Mouse (Mus musculus) gastrocnemius, adult 2 months (tissue): Measurements from ENCODE around the gene Sln. TPM values are rescaled to one million over a fixed set of nuclear protein-coding genes. Genes with fewer than 3 reads are reported as not detected.

Experiments
- DNase-seq: peaks from one replicate; pipeline ENCODE4 v3.0.0; 2022
- H3K27ac ChIP-seq: fragments of 200-600 bp; 2 replicates; pipeline ENCODE4 v1.8.1; 2022; ENCODE audit warnings: mild to moderate bottlenecking
- H3K4me3 ChIP-seq: fragments of 200-600 bp; 2 replicates; pipeline ENCODE4 v1.8.1; 2022; ENCODE audit warnings: mild to moderate bottlenecking, moderate library complexity
- CTCF ChIP-seq: fragments of 200-600 bp; IDR thresholded peaks from 2 replicates; pipeline ENCODE4 v1.8.1; 2022; ENCODE audit warnings: antibody characterized with exemption, mild to moderate bottlenecking, moderate library complexity
- intact Hi-C: fragments of 180-260 bp; cut with DNase I; formaldehyde crosslinking; loops from one replicate; pipeline ENCODE4 v1.15.1; 2025
- long read RNA-seq, 2 experiments: library from polyadenylated mRNA; stranded (forward); transcript quantifications; one replicate each; pipeline ENCODE4 v2.0.0; 2021
- total RNA-seq, 2 experiments: library from RNA; stranded (reverse); gene quantifications; 2 replicates each; pipeline ENCODE4 v1.2.3; 2021

Gene Sln
- total RNA-seq: under 1 TPM; 0.50 to 0.54 TPM
- long read RNA-seq, experiment 1, partial matches to known transcripts: 0 of 2 reads
- long read RNA-seq, experiment 1, other reads (novel, unspliced or antisense): 0 of 2 reads
- long read RNA-seq, experiment 2, partial matches to known transcripts: 0 of 2 reads
- long read RNA-seq, experiment 2, other reads (novel, unspliced or antisense): 0 of 2 reads

DNA sequence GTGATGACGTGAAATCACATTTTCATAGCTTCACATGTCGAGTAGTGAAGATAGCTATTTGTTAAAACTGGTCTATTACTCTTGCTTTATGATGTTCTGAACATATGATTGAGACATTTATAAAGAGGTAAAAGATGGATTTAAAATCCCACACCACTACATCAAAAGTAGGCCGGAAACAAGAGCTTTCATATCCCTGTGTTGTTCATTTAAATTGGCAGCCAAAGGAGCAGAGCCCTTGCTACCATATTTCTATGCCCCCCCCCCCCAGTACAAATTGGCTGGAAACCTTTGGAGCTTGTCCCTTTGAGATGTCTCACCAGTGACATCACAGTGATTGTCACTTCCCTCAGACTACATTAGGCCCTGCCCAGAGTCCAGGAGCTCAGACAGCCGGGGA is at the start of gene Sln:
Gene Sln, plus strand, starts transcription at position 301 of the 400 bp plus-strand sequence.
- intact Hi-C loops: no loop called here
- no peak for DNase-seq
- Histone ChIP-seq H3K4me3 (no peak within 1 kb of the TSS), H3K27ac (no peak within 1 kb of the TSS)
- no peak for TF ChIP-seq CTCF

DNA sequence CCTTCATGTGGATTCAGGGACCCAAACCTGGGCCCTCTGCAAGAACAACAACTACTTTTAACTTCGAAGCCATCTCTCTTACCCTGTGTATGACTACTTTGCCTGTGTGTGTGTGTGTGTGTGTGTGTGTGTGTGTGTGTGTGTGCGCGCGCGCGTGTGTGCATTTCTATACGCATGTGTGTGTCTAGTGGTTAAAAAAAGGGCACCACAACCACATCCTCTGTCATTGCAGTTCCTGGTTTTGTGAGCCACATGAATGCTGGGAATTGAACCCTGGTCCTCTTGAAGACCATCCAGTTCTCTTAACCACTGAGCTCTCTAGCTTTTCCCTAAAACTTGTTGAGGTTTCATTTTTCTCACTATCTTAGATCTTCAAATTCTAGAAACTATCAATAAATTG is 47.0 kb upstream of the Sln start:
- Histone ChIP-seq H3K27ac (no peak overlapping the region), H3K4me3 (no peak overlapping the region)
- no peak for TF ChIP-seq CTCF
- no peak for DNase-seq
- intact Hi-C loops: no loop called here

DNA sequence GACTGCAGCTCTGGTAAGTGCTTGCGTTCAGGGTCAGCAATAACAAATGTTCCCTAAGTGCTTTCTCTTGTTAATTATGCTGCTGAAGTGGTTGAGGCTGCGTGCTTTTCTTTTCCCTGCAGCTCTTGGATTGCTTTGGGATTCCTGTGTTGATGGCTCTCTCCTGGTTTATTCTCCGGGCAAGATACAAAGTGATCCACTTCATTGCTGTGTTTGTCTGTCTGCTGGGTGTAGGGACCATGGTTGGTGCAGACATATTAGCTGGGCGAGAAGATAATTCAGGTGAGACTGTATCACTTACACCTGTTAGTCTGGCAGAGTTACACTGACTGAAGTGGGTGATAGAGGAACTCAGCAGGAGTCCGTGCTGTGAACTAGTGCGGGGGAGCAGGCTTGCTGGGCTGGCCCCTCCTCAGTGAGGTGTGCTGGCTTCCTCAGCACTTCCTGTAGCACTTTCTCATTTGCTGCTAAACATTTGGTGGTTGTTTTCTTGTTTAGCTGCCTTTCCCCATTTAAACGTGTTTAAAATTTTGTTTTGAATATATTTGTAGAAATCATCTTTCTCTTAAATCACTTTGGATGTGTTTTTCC is 43.4 kb upstream of the Sln start:
- Histone ChIP-seq H3K27ac (no peak overlapping the region), H3K4me3 (no peak overlapping the region)
- DNase-seq: no peak
- no peak for TF ChIP-seq CTCF
- intact Hi-C loops: no loop called here

DNA sequence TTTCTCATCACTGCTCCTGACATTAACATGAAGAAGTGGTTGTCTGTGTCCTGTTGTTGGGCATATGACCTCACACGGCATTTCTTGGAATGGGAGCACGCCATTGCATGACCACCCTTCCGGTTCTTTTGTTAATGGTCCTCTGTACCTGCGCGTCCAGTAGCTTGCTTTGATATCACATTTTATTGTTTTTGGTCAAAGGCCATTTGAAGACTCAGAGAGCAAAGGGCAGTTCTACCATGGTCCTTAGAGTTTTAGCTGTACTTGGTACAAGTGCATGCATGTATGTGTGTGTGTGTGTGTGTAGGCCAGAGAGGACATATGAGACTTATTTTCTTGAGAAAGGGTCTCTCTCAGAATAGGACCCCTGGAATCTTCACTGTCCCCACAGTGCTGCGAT is 36.5 kb upstream of the Sln start:
- intact Hi-C loops: no loop called here
- DNase-seq: no peak
- Histone ChIP-seq H3K27ac (no peak overlapping the region), H3K4me3 (no peak overlapping the region)
- no peak for TF ChIP-seq CTCF

DNA sequence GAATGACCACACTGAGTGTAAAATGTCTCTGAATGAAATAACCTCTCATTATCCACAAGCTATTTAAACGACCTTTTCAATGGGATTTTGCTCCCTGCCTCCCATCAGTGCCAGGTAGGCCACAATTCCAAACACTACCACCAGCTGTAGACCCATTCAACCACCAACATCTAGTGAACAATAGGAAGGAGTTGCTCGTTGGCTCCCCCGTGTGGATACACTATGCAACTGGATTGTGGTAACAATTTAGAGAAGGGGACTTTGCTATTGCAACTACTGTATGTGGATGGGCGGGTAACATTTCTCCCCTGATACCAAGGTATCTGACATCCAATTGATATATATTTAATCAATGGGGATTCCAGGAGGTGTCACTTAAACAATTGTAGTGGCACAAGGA is 31.2 kb upstream of the Sln start:
- peak; percentile 72 for TF ChIP-seq CTCF
- peak; percentile 36 for DNase-seq
- Histone ChIP-seq H3K4me3 (no peak overlapping the region), H3K27ac (no peak overlapping the region)
- intact Hi-C loops: no loop called here

DNA sequence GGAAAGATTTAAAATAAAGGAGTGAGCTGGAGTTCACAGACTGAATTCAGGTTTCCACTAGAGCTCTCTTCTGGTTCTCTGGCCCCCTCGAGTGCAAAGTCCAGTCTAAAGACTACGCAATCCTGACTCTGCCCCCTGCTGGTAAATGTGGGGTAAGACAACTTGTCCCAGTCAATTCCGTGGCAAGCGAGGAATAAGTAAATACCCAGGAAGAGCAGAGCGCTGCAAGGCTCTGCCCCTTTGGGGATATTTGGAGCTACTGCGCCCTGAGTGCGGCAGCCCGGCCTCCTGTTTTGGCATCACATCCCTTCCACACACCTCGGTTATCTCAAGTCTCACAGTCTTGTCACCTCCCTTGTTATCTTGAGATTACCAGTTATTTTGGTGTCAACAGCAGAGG is 24.6 kb upstream of the Sln start:
- Histone ChIP-seq H3K27ac (no peak overlapping the region), H3K4me3 (no peak overlapping the region)
- peak; percentile 66 for TF ChIP-seq CTCF
- no peak for DNase-seq
- intact Hi-C loops: no loop called here

DNA sequence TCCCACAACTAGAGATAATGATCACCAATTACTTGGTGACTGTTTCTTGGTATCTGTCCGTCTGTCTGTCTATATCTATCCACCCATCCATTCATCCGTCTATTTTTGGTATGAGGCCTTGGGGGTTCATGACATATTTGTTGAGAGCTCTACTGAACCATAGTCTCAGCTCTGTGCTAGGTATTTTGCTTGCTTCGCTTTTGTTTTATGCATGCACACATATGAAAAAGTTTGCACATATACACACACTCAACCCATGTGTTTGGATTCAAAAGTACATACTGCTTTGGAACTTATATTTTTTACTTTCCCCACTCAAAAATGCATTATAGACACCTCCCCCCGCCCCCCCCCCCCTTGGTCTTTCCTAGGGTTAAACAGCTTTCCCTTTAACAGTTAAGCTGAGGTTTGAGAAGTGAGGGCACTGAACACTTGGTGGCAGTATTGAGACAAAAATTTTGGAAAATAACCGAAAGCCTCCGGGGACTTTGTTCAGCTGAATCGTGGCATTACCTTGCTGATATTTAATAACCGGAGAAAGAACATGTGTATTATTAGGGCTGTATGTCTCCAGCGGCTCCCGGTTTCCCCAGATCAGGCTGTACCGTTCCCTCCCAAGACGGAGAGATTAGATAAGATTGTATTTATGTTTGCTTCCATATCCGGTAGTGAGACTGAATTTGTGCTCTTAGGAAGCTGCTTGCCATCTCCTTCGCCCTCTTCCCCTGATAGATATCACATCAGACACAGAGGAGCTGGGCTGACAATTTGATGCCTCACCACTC is 20.7 kb upstream of the Sln start:
- H3K4me3 ChIP-seq: peak overlapping the region; percentile 72
- intact Hi-C loops: loop anchor here (1.0 kb wide), 1 partner anchor 158 kb away; no protein-coding TSS in a partner anchor
- H3K27ac ChIP-seq: peak overlapping the region; percentile 31; the same call in 1 of the 2 replicates
- peak; percentile 58 for TF ChIP-seq CTCF
- DNase-seq: no peak

DNA sequence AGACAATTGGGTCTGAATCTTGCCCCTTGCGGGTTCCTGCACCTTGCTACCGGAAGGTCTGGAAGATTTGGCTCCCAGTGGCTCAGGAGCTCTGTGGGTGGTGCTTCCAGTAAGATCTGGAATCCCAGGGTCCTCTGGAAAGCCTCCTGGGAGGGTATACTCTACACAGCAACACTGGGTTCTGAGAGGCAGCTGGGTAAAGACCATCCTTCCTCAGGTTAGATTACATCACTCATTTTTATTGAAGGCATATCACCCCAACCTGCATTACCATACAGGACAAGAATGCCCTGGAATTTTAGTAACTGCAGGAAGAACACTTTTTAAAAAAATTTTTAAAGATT is 20.1 kb upstream of the Sln start:
- no peak for DNase-seq
- peak overlapping the region; percentile 31; the same call in 1 of the 2 replicates for H3K27ac ChIP-seq
- peak overlapping the region; percentile 72 for H3K4me3 ChIP-seq
- TF ChIP-seq CTCF: no peak
- intact Hi-C loops: loop anchor here (1.0 kb wide), 1 partner anchor 157 kb away; no protein-coding TSS in a partner anchor

DNA sequence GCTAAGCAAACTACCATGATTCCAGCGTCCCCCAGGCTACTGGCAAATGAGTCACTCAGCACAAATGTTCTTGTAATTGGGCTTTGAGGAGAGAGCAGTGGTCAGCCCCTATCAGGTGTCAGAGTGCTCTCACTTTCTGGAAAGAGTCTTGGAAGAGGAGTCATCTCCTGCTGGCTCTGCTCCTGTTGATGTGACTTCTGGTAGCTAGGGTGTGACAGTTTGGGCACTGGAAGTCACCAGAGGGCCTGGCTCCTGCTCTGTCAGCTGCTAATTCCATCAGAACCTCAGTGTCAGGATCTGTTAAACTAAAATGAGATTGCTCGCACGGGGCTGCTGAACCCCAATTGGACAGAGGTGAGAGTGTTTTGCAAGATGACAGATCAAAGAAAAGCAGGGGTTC is 14.9 kb upstream of the Sln start:
- Histone ChIP-seq H3K27ac (no peak overlapping the region), H3K4me3 (no peak overlapping the region)
- peak; percentile 59 for DNase-seq
- intact Hi-C loops: no loop called here
- no peak for TF ChIP-seq CTCF

DNA sequence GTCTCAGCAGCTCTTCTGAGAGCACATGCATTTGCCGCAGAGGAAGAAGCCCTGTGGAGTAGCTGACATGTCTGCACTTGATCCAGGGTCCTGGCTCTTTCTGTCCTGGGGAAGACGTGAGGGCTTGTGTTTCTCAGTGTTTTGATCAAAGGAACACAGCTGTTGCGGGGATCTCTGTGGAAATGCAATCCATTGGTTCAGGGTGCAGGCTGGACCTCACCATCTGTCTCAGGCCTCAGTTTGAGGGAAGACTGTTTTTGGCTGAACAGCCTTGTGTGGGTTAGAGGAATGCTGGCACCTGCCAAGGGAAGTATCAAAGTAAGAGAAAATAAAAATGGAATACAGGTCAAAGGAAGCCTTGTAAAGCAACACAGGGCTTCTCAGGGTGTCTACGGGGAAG is 14.0 kb upstream of the Sln start:
- no peak for DNase-seq
- Histone ChIP-seq H3K27ac (no peak overlapping the region), H3K4me3 (no peak overlapping the region)
- intact Hi-C loops: no loop called here
- no peak for TF ChIP-seq CTCF

DNA sequence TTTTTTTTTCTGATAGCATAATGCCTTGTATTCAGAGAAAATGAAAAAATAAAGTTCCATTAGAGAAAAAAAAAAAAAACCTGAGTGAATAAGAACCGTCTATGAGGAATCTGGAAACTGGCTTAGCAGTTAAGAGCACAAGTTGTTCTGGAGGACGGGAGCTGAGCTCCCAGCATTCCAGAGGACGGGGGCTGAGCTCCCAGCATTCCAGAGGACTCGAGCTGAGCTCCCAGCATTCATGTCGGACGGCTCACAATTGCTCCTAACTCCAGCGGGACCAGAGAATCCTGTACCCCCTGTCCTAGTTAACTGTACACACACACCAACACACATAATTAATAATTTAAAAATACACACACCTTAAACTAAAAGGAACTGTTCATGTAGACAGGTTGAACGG is 11.1 kb upstream of the Sln start:
- intact Hi-C loops: no loop called here
- no peak overlapping the region for H3K27ac ChIP-seq
- no peak overlapping the region for H3K4me3 ChIP-seq
- TF ChIP-seq CTCF: no peak
- DNase-seq: no peak

DNA sequence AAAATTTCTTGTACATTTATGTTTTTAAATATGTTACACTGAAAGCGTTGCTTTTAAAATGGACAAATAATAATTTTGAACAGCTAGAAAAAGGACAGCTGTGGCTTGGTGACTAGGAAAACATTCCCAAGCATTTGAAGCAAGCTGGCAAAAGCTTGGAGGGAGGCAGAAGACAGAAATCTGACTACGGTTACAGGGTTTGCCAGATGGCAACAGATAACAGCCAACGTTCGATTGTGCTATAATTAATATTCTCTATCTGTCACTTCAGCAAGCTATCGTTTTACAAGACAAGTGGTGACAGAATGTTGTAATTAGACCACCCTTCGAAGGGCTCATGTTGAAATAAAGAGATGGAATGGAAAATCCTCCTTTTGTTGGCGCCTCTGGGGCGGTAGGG is 1.4 kb upstream of the Sln start:
- TF ChIP-seq CTCF: no peak
- intact Hi-C loops: no loop called here
- no peak for DNase-seq
- Histone ChIP-seq H3K4me3 (no peak overlapping the region), H3K27ac (no peak overlapping the region)

DNA sequence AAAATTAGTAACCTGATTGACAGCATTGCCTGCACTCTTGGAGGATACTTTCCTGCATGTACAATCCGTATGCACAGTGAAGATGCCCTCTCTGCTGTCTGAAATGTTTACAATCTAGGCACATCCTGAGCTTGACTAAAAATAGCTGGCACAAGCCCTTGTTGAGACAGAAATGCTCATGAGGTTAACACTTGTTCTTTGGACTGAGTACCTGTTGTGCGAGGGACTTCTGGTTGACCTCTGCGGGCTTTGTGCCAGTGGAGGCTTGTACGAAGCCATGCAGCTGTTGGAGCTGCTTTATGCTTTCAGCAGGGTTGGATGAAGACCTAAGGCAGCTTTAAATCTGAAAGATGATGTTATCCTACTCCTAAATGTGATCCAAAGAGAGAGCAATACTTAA is 2.2 kb downstream of the Sln start:
- no peak for TF ChIP-seq CTCF
- DNase-seq: peak; percentile 28
- intact Hi-C loops: no loop called here
- no peak overlapping the region for H3K27ac ChIP-seq
- no peak overlapping the region for H3K4me3 ChIP-seq
